ENCODE assay signal across 25 mouse cellular contexts in the genomic region with DNA sequence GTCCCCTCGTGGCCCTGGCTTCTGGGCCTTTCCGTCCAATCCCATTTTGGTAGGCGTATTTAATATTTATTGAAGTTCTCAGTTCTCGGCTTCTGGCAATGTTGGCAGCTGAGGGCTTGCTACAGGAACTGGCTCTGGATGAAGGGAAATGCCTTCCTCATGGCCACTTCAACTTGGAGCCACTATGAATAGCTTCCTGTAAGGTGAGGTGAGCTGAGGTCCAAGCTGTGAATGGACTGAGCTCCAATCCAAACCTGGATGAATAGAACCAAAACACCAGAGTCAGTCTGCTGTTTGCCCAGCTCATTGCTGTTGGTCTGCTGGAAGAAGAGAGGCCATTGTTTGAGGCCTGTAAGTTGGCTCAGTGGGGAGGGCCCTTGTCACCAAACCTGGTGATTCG.
A peak's percentile ranks its signal among the peaks of the same experiment; 100 is the strongest.
DNase-seq lines count a peak whose midpoint lies in the region; ATAC-seq and TF ChIP-seq lines count a peak whose summit lies in the region.
"Had no signal": no experiment of that assay in that cellular context is flagged by ENCODE, and none has a peak within 500 bp of the region (broad histone marks: within the 10 kb centered on the region; RNA-seq: fewer than 3 reads in every experiment).

No protein-coding gene starts in this region.

- no peak overlapping the region for H3K4me2 ChIP-seq in heart, embryonic 11.5 days
- H3K4me2 ChIP-seq in kidney, embryonic 16.5 days (replicated peaks; ENCODE audit: low read depth, low read length): no peak overlapping the region
- H3K4me2 ChIP-seq in lung, embryonic 16.5 days (ENCODE audit: low read depth, low read length): no peak overlapping the region
- no peak overlapping the region for H3K4me2 ChIP-seq in stomach, postnatal 0 days (replicated peaks; ENCODE audit: low read depth)
- H3K4me2 ChIP-seq: embryonic facial prominence, embryonic 13.5 days; forebrain, embryonic 12.5 days; forebrain, embryonic 15.5 days; heart, embryonic 12.5 days; heart, embryonic 15.5 days; hindbrain, embryonic 12.5 days; hindbrain, embryonic 15.5 days had no signal

- ATAC-seq in heart, embryonic 11.5 days (replicated peaks; ENCODE audit: insufficient number of reproducible peaks, low FRiP score, low TSS enrichment): no peak
- no peak for ATAC-seq in kidney, embryonic 16.5 days (ENCODE audit: low FRiP score, low TSS enrichment)
- ATAC-seq in lung, embryonic 16.5 days (ENCODE audit: low read depth): no peak
- no peak for ATAC-seq in stomach, postnatal 0 days (ENCODE audit: low FRiP score, low TSS enrichment)
- ATAC-seq: CD4-positive, CD25-positive, alpha-beta regulatory T cell, adult 4 months; forebrain, embryonic 15.5 days had no signal

- H3K4me1 ChIP-seq in heart, adult 2 months (ENCODE audit: control insufficient read depth, insufficient read depth, low read length): peaks cover 11% of the 10 kb centered on the region
- H3K4me1 ChIP-seq in heart, embryonic 11.5 days (ENCODE audit: control insufficient read depth, insufficient read depth, low read length): peaks cover 17% of the 10 kb centered on the region
- H3K4me1 ChIP-seq in kidney, embryonic 16.5 days (ENCODE audit: insufficient read depth, low read length): peaks cover 31% of the 10 kb centered on the region
- H3K4me1 ChIP-seq in lung, embryonic 16.5 days (replicated peaks; ENCODE audit: control insufficient read depth, insufficient read depth, low read length): peaks cover 26% of the 10 kb centered on the region
- H3K4me1 ChIP-seq in stomach, postnatal 0 days (replicated peaks; ENCODE audit: control insufficient read depth, insufficient read depth): peaks cover 4% of the 10 kb centered on the region; the same call in 1 of the 2 replicates
- H3K4me1 ChIP-seq in embryonic facial prominence, embryonic 10.5 days: peaks cover 20% of the 10 kb centered on the region

- no peaks in the 10 kb centered on the region for H3K9me3 ChIP-seq in heart, embryonic 11.5 days (replicated peaks; ENCODE audit: control insufficient read depth, low read length)
- no peaks in the 10 kb centered on the region for H3K9me3 ChIP-seq in kidney, embryonic 16.5 days (ENCODE audit: low read length)
- no peaks in the 10 kb centered on the region for H3K9me3 ChIP-seq in lung, embryonic 16.5 days (ENCODE audit: control insufficient read depth, low read length)
- no peaks in the 10 kb centered on the region for H3K9me3 ChIP-seq in stomach, postnatal 0 days (ENCODE audit: control insufficient read depth, low read length)
- no peaks in the 10 kb centered on the region for H3K9me3 ChIP-seq in embryonic facial prominence, embryonic 10.5 days
- H3K9me3 ChIP-seq: embryonic facial prominence, embryonic 13.5 days; forebrain, embryonic 12.5 days; forebrain, embryonic 15.5 days; heart, embryonic 12.5 days; heart, embryonic 15.5 days; hindbrain, embryonic 12.5 days; hindbrain, embryonic 15.5 days had no signal

- no peak for TF ChIP-seq POLR2A in heart, adult 2 months (IDR thresholded peaks at IDR 0.05; ENCODE audit: insufficient read depth, low read depth, low read length)

- no peaks in the 10 kb centered on the region for H3K79me2 ChIP-seq in heart, adult 2 months (replicated peaks; ENCODE audit: control insufficient read depth, insufficient read depth, low read length)

- WGBS in heart, adult 2 months: 61% methylated on average over 5 of the region's 5 CpGs
- 84% methylated on average over 5 of the region's 5 CpGs for WGBS in heart, embryonic 11.5 days (ENCODE audit: insufficient replicate concordance)
- WGBS in kidney, embryonic 16.5 days: 83% methylated on average over 5 of the region's 5 CpGs
- 55% methylated on average over 5 of the region's 5 CpGs for WGBS in lung, embryonic 16.5 days
- WGBS in stomach, postnatal 0 days: 82% methylated on average over 5 of the region's 5 CpGs
- 86% methylated on average over 5 of the region's 5 CpGs for WGBS in embryonic facial prominence, embryonic 10.5 days

- H3K27me3 ChIP-seq in heart, adult 2 months (ENCODE audit: control insufficient read depth, insufficient read depth, low read length): no peaks in the 10 kb centered on the region
- no peaks in the 10 kb centered on the region for H3K27me3 ChIP-seq in heart, embryonic 11.5 days (ENCODE audit: control insufficient read depth, insufficient read depth, low read length)
- no peaks in the 10 kb centered on the region for H3K27me3 ChIP-seq in kidney, embryonic 16.5 days (ENCODE audit: insufficient read depth, low read length)
- H3K27me3 ChIP-seq in lung, embryonic 16.5 days (ENCODE audit: control insufficient read depth, insufficient read depth, low read depth, low read length): no peaks in the 10 kb centered on the region
- H3K27me3 ChIP-seq in stomach, postnatal 0 days (ENCODE audit: control insufficient read depth, insufficient read depth, low read length): no peaks in the 10 kb centered on the region
- no peaks in the 10 kb centered on the region for H3K27me3 ChIP-seq in embryonic facial prominence, embryonic 10.5 days (replicated peaks; ENCODE audit: low read depth, poor library complexity, severe bottlenecking)
- H3K27me3 ChIP-seq: heart, embryonic 12.5 days; heart, embryonic 15.5 days; hindbrain, embryonic 12.5 days; hindbrain, embryonic 15.5 days had no signal

- no peak for TF ChIP-seq EP300 in heart, adult 2 months (IDR thresholded peaks at IDR 0.05; ENCODE audit: insufficient read depth, low read depth, low read length)
- no peak for TF ChIP-seq EP300 in stomach, postnatal 0 days (optimal IDR thresholded peaks at IDR 0.05)

- no peak for DNase-seq in heart, adult 2 months
- DNase-seq in kidney, postnatal 25 days: no peak
- no peak for DNase-seq in lung, adult 18-20 months
- no peak for DNase-seq in stomach, postnatal 0 days (ENCODE audit: low spot score)
- no peak for DNase-seq in embryonic facial prominence, embryonic 10.5 days (ENCODE audit: low spot score)
- DNase-seq: adrenal gland, adult 2 months; adrenal gland, postnatal 14 days; cerebellum, adult 11 months; cerebellum, adult 2 months; cerebellum, adult 9-11 months; cerebellum, postnatal 25 days; gastrocnemius, postnatal 10 days; heart, postnatal 10 days had no signal

- H3K4me3 ChIP-seq in heart, adult 2 months: no peak overlapping the region
- no peak overlapping the region for H3K4me3 ChIP-seq in heart, embryonic 11.5 days (ENCODE audit: low read depth, low read length)
- no peak overlapping the region for H3K4me3 ChIP-seq in kidney, embryonic 16.5 days (ENCODE audit: low read length)
- no peak overlapping the region for H3K4me3 ChIP-seq in lung, embryonic 16.5 days (ENCODE audit: low read length)
- no peak overlapping the region for H3K4me3 ChIP-seq in stomach, postnatal 0 days (ENCODE audit: low read depth, low read length)
- H3K4me3 ChIP-seq in embryonic facial prominence, embryonic 10.5 days: no peak overlapping the region
- H3K4me3 ChIP-seq: embryonic facial prominence, embryonic 13.5 days; erythroblast, embryonic 14.5 days; forebrain, embryonic 12.5 days; forebrain, embryonic 15.5 days; heart, embryonic 12.5 days; heart, embryonic 15.5 days; hindbrain, embryonic 12.5 days; hindbrain, embryonic 15.5 days had no signal

- intact Hi-C loops in heart, adult 2 months (cut with DNase I): loop anchor here (5.0 to 10.0 kb wide), 2 partner anchors 66 to 91 kb away; no protein-coding TSS in a partner anchor

- H3K27ac ChIP-seq in heart, adult 2 months: peak overlapping the region; percentile 36
- no peak overlapping the region for H3K27ac ChIP-seq in heart, embryonic 11.5 days (ENCODE audit: low read depth, low read length)
- H3K27ac ChIP-seq in kidney, embryonic 16.5 days (ENCODE audit: low read length): peak overlapping the region; percentile 94; the same call in 1 of the 2 replicates
- H3K27ac ChIP-seq in lung, embryonic 16.5 days (ENCODE audit: low read length): peak overlapping the region; percentile 98
- H3K27ac ChIP-seq in stomach, postnatal 0 days (replicated peaks): 0 out of 2 replicates have a peak overlapping the region, but pooled peaks have one; percentile 13
- H3K27ac ChIP-seq in embryonic facial prominence, embryonic 10.5 days (replicated peaks): no peak overlapping the region
- H3K27ac ChIP-seq: embryonic facial prominence, embryonic 13.5 days; forebrain, embryonic 12.5 days; forebrain, embryonic 15.5 days; hindbrain, embryonic 12.5 days; hindbrain, embryonic 15.5 days had no signal

- no peak overlapping the region for H3K9ac ChIP-seq in heart, adult 2 months (ENCODE audit: low read depth, low read length)
- no peak overlapping the region for H3K9ac ChIP-seq in heart, embryonic 11.5 days (ENCODE audit: low read depth, low read length)
- H3K9ac ChIP-seq in kidney, embryonic 16.5 days (replicated peaks; ENCODE audit: low read length): no peak overlapping the region
- no peak overlapping the region for H3K9ac ChIP-seq in lung, embryonic 16.5 days (ENCODE audit: low read length)
- H3K9ac ChIP-seq in stomach, postnatal 0 days (ENCODE audit: low read length): no peak overlapping the region
- H3K9ac ChIP-seq: embryonic facial prominence, embryonic 13.5 days; forebrain, embryonic 12.5 days; forebrain, embryonic 15.5 days; heart, embryonic 12.5 days; heart, embryonic 15.5 days; hindbrain, embryonic 12.5 days; hindbrain, embryonic 15.5 days had no signal

- H3K36me3 ChIP-seq in heart, adult 2 months (ENCODE audit: control insufficient read depth, insufficient read depth, low read length): peaks cover 5% of the 10 kb centered on the region; the same call in 1 of the 2 replicates
- no peaks in the 10 kb centered on the region for H3K36me3 ChIP-seq in heart, embryonic 11.5 days (ENCODE audit: control insufficient read depth, insufficient read depth, low read length)
- no peaks in the 10 kb centered on the region for H3K36me3 ChIP-seq in kidney, embryonic 16.5 days (ENCODE audit: insufficient read depth, low read length)
- H3K36me3 ChIP-seq in lung, embryonic 16.5 days (ENCODE audit: control insufficient read depth, insufficient read depth, low read length): no peaks in the 10 kb centered on the region
- H3K36me3 ChIP-seq in stomach, postnatal 0 days (ENCODE audit: control insufficient read depth, insufficient read depth, low read length): no peaks in the 10 kb centered on the region
- H3K36me3 ChIP-seq in embryonic facial prominence, embryonic 10.5 days (replicated peaks): no peaks in the 10 kb centered on the region
- H3K36me3 ChIP-seq: embryonic facial prominence, embryonic 13.5 days; forebrain, embryonic 12.5 days; forebrain, embryonic 15.5 days; heart, embryonic 12.5 days; heart, embryonic 15.5 days; hindbrain, embryonic 12.5 days; hindbrain, embryonic 15.5 days had no signal

- TF ChIP-seq CTCF in heart, adult 2 months (IDR thresholded peaks at IDR 0.05): no peak
- no peak for TF ChIP-seq CTCF in stomach, postnatal 0 days (IDR thresholded peaks at IDR 0.05; ENCODE audit: low read depth)

Comparison
In these comparisons a context has a peak if more than half of its experiments do, and no peak if none do; other contexts are left out.
1. H3K27ac ChIP-seq: peak in heart, adult 2 months (single experiment), kidney, embryonic 16.5 days (single experiment), lung, embryonic 16.5 days (single experiment) and stomach, postnatal 0 days (single experiment); none in heart, embryonic 11.5 days (single experiment) and embryonic facial prominence, embryonic 10.5 days (single experiment).